Mouse (Mus musculus) CH12.LX (cell line): ENCODE results near the gene Lrrc4. TPM values are rescaled to one million over a fixed set of nuclear protein-coding genes. Genes with fewer than 3 reads are reported as not detected.

ENCODE experiments used
- DNase-seq: peaks from one replicate; pipeline ENCODE4 v3.0.0-alpha.2; 2013; ENCODE audit errors: extremely low read depth
- H3K27ac ChIP-seq: 2 replicates; pipeline ENCODE4 v1.5.1; 2012; ENCODE audit warnings: low read depth, mild to moderate bottlenecking, control low read depth, moderate library complexity; ENCODE audit not compliant: insufficient read depth
- H3K27me3 ChIP-seq: replicated peaks from 2 replicates; pipeline ENCODE3; 2012; ENCODE audit warnings: inconsistent platforms
- H3K36me3 ChIP-seq, 2 experiments: replicated peaks in 1 of 2; 2 replicates each; pipeline versions ENCODE3 to v1.6.1; 2012; ENCODE audit warnings: inconsistent platforms in 1 of 2, low read length in 1 of 2, mild to moderate bottlenecking in 1 of 2, mixed read lengths in 1 of 2, moderate library complexity in 1 of 2; ENCODE audit not compliant: control insufficient read depth in 1 of 2, insufficient read depth in 1 of 2
- H3K4me1 ChIP-seq, 2 experiments: 2 replicates each; pipeline ENCODE4 v1.6.1; 2012; ENCODE audit warnings: inconsistent platforms in 1 of 2, moderate library complexity in 1 of 2; ENCODE audit not compliant: insufficient read depth in 2 of 2, control insufficient read depth in 1 of 2
- H3K4me2 ChIP-seq: 2 replicates; pipeline ENCODE4 v1.6.1; 2012; ENCODE audit warnings: low read depth, mild to moderate bottlenecking, control low read depth; ENCODE audit not compliant: poor library complexity, insufficient read depth, severe bottlenecking
- H3K4me3 ChIP-seq, 3 experiments: fragments of 150-350 bp in 1 of 3; sonication (generic) in 1 of 3; replicated peaks in 1 of 3; 2 replicates each; pipeline versions ENCODE3 to v1.5.1; 2011 to 2012; ENCODE audit warnings: low read depth in 2 of 3, low read length in 2 of 3, mild to moderate bottlenecking in 2 of 3, moderate library complexity in 2 of 3, control low read depth in 1 of 3, improper control_type of control experiment in 1 of 3, inconsistent platforms in 1 of 3, mixed read lengths in 1 of 3; ENCODE audit not compliant: poor library complexity in 1 of 3
- H3K79me2 ChIP-seq: replicated peaks from 2 replicates; pipeline ENCODE4 v1.6.1; 2012; ENCODE audit warnings: mild to moderate bottlenecking, moderate library complexity; ENCODE audit not compliant: control insufficient read depth, poor library complexity, insufficient read depth, severe bottlenecking; ENCODE audit errors: extremely low read depth
- H3K9ac ChIP-seq: 2 replicates; pipeline ENCODE4 v1.6.1; 2012; ENCODE audit warnings: low read depth, mild to moderate bottlenecking, control low read depth, moderate library complexity; ENCODE audit not compliant: insufficient read depth
- H3K9me3 ChIP-seq: replicated peaks from 2 replicates; pipeline ENCODE3; 2012; ENCODE audit warnings: low read length, inconsistent platforms, mixed read lengths
- CTCF ChIP-seq, 2 experiments: IDR thresholded peaks in 1 of 2; conservative IDR thresholded peaks in 1 of 2; 2 replicates each; pipeline ENCODE4 v1.5.1; 2011 to 2012; ENCODE audit warnings: low read depth in 2 of 2, low read length in 2 of 2, improper control_type of control experiment in 1 of 2, inconsistent platforms in 1 of 2, mild to moderate bottlenecking in 1 of 2, moderate library complexity in 1 of 2
- E2F4 ChIP-seq: IDR thresholded peaks from 2 replicates; pipeline ENCODE4 v1.6.1; 2011; ENCODE audit warnings: low read depth, low read length, improper control_type of control experiment; ENCODE audit not compliant: insufficient replicate concordance
- ELF1 ChIP-seq: IDR thresholded peaks from 2 replicates; pipeline ENCODE4 v1.6.1; 2014; ENCODE audit warnings: low read depth, mild to moderate bottlenecking, inconsistent platforms, low read length, improper control_type of control experiment
- EP300 ChIP-seq: IDR thresholded peaks from 2 replicates; pipeline ENCODE4 v1.6.1; 2011; ENCODE audit warnings: low read length, improper control_type of control experiment
- HCFC1 ChIP-seq: IDR thresholded peaks from 2 replicates; pipeline ENCODE4 v1.6.1; 2012; ENCODE audit warnings: low read depth, mild to moderate bottlenecking, inconsistent platforms, low read length, improper control_type of control experiment
- JUN ChIP-seq: IDR thresholded peaks from 2 replicates; pipeline ENCODE4 v1.6.1; 2011; ENCODE audit warnings: low read depth, mild to moderate bottlenecking, low read length, improper control_type of control experiment, moderate library complexity; ENCODE audit not compliant: insufficient read depth
- JUND ChIP-seq: conservative IDR thresholded peaks from 2 replicates; pipeline ENCODE4 v1.6.1; 2011; ENCODE audit warnings: low read depth, low read length, improper control_type of control experiment
- KAT2A ChIP-seq: IDR thresholded peaks from 2 replicates; pipeline ENCODE4 v1.6.1; 2012; ENCODE audit warnings: low read length, improper control_type of control experiment, inconsistent platforms; ENCODE audit not compliant: insufficient replicate concordance
- MAFK ChIP-seq: IDR thresholded peaks from 2 replicates; pipeline ENCODE4 v1.6.1; 2011; ENCODE audit warnings: low read length, improper control_type of control experiment; ENCODE audit not compliant: insufficient replicate concordance
- MAX ChIP-seq: IDR thresholded peaks from 2 replicates; pipeline ENCODE4 v1.6.1; 2011; ENCODE audit warnings: low read length, improper control_type of control experiment
- MEF2A ChIP-seq: IDR thresholded peaks from 2 replicates; pipeline ENCODE4 v1.6.1; 2014; ENCODE audit warnings: low read depth, mild to moderate bottlenecking, inconsistent platforms, low read length, improper control_type of control experiment, borderline replicate concordance
- NRF1 ChIP-seq: IDR thresholded peaks from 2 replicates; pipeline ENCODE4 v1.6.1; 2014; ENCODE audit warnings: low read depth, mild to moderate bottlenecking, inconsistent platforms, low read length, improper control_type of control experiment, moderate library complexity
- POLR2AphosphoS2 ChIP-seq: IDR thresholded peaks from 2 replicates; pipeline ENCODE4 v1.6.1; 2011; ENCODE audit warnings: low read depth, low read length, improper control_type of control experiment
- RCOR1 ChIP-seq: conservative IDR thresholded peaks from 2 replicates; pipeline ENCODE4 v1.6.1; 2012; ENCODE audit warnings: low read depth, mild to moderate bottlenecking, inconsistent platforms, low read length, improper control_type of control experiment
- SIN3A ChIP-seq: IDR thresholded peaks from 2 replicates; pipeline ENCODE4 v1.6.1; 2012; ENCODE audit warnings: low read length, improper control_type of control experiment, inconsistent platforms
- TBP ChIP-seq: conservative IDR thresholded peaks from 2 replicates; pipeline ENCODE4 v1.6.1; 2011; ENCODE audit warnings: low read depth, low read length, improper control_type of control experiment
- TCF12 ChIP-seq: IDR thresholded peaks from 2 replicates; pipeline ENCODE4 v1.6.1; 2014; ENCODE audit warnings: low read depth, mild to moderate bottlenecking, inconsistent platforms, low read length, improper control_type of control experiment
- UBTF ChIP-seq: IDR thresholded peaks from 2 replicates; pipeline ENCODE4 v1.6.1; 2012; ENCODE audit warnings: low read depth, mild to moderate bottlenecking, inconsistent platforms, low read length, improper control_type of control experiment, moderate library complexity
- USF2 ChIP-seq: conservative IDR thresholded peaks from 2 replicates; pipeline ENCODE4 v1.6.1; 2011; ENCODE audit warnings: low read depth, low read length, improper control_type of control experiment
- ZC3H11A ChIP-seq: IDR thresholded peaks from 2 replicates; pipeline ENCODE4 v1.6.1; 2012; ENCODE audit warnings: low read depth, mild to moderate bottlenecking, inconsistent platforms, low read length, improper control_type of control experiment
- ZKSCAN1 ChIP-seq: IDR thresholded peaks from 2 replicates; pipeline ENCODE4 v1.6.1; 2012; ENCODE audit warnings: low read depth, inconsistent platforms, low read length, improper control_type of control experiment, borderline replicate concordance
- ZNF384 ChIP-seq: IDR thresholded peaks from 2 replicates; pipeline ENCODE4 v1.6.1; 2012; ENCODE audit warnings: low read depth, low read length, improper control_type of control experiment, inconsistent platforms
- dilution Hi-C: fragments of 300-500 bp; cut with MboI; formaldehyde crosslinking; loops from 2 replicates; pipeline ENCODE4 v1.14.3; 2020; ENCODE audit warnings: low sequenced_read_pairs; ENCODE audit not compliant: extremely low pct_unique_long_range_greater_than_20kb, extremely low pct_ligation_motif_present
- in situ Hi-C: fragments of 300-500 bp; cut with MboI; formaldehyde crosslinking; loops from 3 replicates; pipeline ENCODE4 v1.14.3; 2019; ENCODE audit warnings: low sequenced_read_pairs, low pct_ligation_motif_present, low pct_unique_long_range_greater_than_20kb, mixed read lengths
- polyA plus RNA-seq: library from polyadenylated mRNA; unstranded; fragments of >175 nt; gene quantifications from 2 replicates; pipeline ENCODE4 v1.2.1, GENCODE M21; 2012; ENCODE audit warnings: low read depth; ENCODE audit not compliant: insufficient read length
- total RNA-seq, 2 experiments: library from RNA; depleted of rRNA; stranded (reverse); fragments of 300-350 nt in 1 of 2; fragments of >200 nt in 1 of 2; gene quantifications; 2 replicates each; pipeline ENCODE4 v1.2.3; 2012 to 2014

The Lrrc4 gene
- total and polyA plus RNA-seq, 3 experiments = 0.09 to 0.55 TPM; not detected in 1

DNA sequence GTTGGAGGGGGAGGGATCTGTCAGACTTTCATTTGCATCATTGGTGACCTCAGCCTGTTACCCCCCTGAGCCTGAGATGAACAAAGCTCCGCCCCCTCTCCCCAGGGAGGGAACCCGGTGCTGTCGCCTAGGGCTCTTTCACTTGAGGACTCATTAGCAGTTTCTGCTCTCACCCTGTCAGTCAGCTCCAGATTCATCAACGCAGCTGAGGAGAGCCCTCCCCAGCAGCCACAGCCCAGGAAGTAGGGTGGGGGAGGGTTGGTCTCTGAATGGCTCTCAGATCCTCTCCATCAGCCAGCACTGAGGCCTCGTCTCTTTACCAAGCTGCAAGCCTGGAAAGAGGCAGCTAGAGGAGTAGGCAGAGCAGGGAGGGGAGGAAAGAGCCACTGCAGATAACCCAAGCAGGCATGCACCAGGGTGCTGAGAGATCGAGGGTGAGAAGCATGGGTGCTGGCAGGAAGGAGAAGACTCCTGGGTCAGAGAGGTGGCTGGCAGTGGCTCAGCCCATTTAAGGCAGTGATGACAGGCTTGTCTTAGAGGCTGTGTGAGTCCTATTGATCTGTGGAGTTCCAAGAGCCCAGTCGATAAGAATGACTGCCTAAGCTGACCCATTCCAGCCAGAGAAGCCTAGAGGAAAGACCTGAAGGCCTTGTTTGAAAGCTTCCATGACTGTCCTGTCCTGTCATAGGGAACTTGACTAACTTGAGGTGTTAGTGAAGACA is 46.6 kb upstream of the Lrrc4 start (continued):
- TF ChIP-seq EP300 (no peak), JUND (no peak), TCF12 (no peak), CTCF (conservative IDR thresholded peaks at IDR 0.05 in 1 of 2, IDR thresholded peaks at IDR 0.05 in 1 of 2; ENCODE audit: low read depth in 2 of 2, low read length in 2 of 2) (no peak), MAX (no peak)
- TF ChIP-seq, all 38 proteins: peak for 4

DNA sequence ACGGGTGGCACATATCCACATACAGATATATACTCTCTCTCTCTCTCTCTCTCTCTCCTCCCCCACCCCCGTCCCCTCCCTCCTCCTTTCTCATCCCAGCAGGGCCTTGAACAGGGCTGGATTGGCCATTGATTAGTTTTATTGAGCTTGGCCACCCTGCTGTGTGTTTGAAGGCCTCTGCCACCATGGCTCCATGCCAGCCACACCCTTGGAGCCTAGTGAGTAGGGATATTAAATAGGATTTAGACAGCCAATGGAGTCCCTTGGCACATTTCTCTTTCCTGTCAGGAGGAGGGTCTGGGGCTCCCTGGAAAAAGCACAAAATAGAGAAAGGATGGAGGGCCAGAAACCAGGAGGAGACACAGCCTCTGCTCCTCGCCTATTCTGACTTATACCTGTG is 44.9 kb upstream of the Lrrc4 start:
- H3K4me2 ChIP-seq = no peak overlapping the region
- H3K79me2 ChIP-seq = no peaks in the 10 kb centered on the region
- TF ChIP-seq MAFK = no peak
- TF ChIP-seq RCOR1 = no peak
- no peak for TF ChIP-seq ZNF384
- TF ChIP-seq E2F4 = no peak
- no peak for TF ChIP-seq ZC3H11A
- no peak for TF ChIP-seq JUN
- no peak for TF ChIP-seq EP300
- TF ChIP-seq NRF1 = no peak
- no peak for TF ChIP-seq SIN3A
- no peak for TF ChIP-seq MEF2A
- no peak for TF ChIP-seq ELF1
- no peak for TF ChIP-seq MAX
- no peak for TF ChIP-seq POLR2AphosphoS2
- TF ChIP-seq HCFC1 = no peak
- no peak for TF ChIP-seq TBP
- no peak for TF ChIP-seq UBTF
- TF ChIP-seq ZKSCAN1 = no peak
- no peak for TF ChIP-seq USF2
- TF ChIP-seq KAT2A = no peak
- DNase-seq = no peak
- dilution Hi-C loops = no loop called here
- H3K27me3 ChIP-seq = no peaks in the 10 kb centered on the region
- H3K4me1 ChIP-seq = peaks cover 7 to 28% of the 10 kb centered on the region in 2 experiments; a peak in 3 of 4 replicates
- no peaks in the 10 kb centered on the region for H3K9me3 ChIP-seq
- H3K4me3 ChIP-seq = no peak overlapping the region
- H3K9ac ChIP-seq = no peak overlapping the region
- H3K36me3 ChIP-seq = peaks cover 58 to 99% of the 10 kb centered on the region in 2 experiments
- in situ Hi-C loops = no loop called here
- H3K27ac ChIP-seq = no peak overlapping the region
